Mouse (Mus musculus) myocyte (in vitro differentiated cells): Measurements from ENCODE around the gene Larp4b.

Experiments used
- CEBPB ChIP-seq: IDR thresholded peaks from 2 replicates; pipeline ENCODE4 v1.6.1; 2011; ENCODE audit warnings: mild to moderate bottlenecking, moderate library complexity; ENCODE audit not compliant: poor library complexity, insufficient read depth, severe bottlenecking
- E2F4 ChIP-seq: IDR thresholded peaks from one replicate; pipeline ENCODE4 v1.6.1; 2011; ENCODE audit warnings: mild to moderate bottlenecking, control low read depth, moderate library complexity; ENCODE audit not compliant: insufficient read depth
- MAX ChIP-seq: IDR thresholded peaks from one replicate; pipeline ENCODE4 v1.6.1; 2011; ENCODE audit warnings: low read depth, mild to moderate bottlenecking, control low read depth
- MYOG ChIP-seq, 3 experiments: IDR thresholded peaks; one replicate each; pipeline ENCODE4 v1.6.1; 2011; ENCODE audit warnings: control low read depth in 2 of 3, low read depth in 2 of 3, mild to moderate bottlenecking in 2 of 3; ENCODE audit not compliant: insufficient read length in 2 of 3, control insufficient read depth in 1 of 3, insufficient read depth in 1 of 3
- POLR2A ChIP-seq: IDR thresholded peaks from one replicate; pipeline ENCODE4 v1.6.1; 2011; ENCODE audit warnings: low read depth, mild to moderate bottlenecking, control low read depth, moderate library complexity; ENCODE audit not compliant: insufficient read length
- POLR2AphosphoS2 ChIP-seq: IDR thresholded peaks from one replicate; pipeline ENCODE4 v1.6.1; 2011; ENCODE audit warnings: low read depth, control low read depth; ENCODE audit not compliant: insufficient read length
- TCF12 ChIP-seq: IDR thresholded peaks from one replicate; pipeline ENCODE4 v1.6.1; 2011; ENCODE audit warnings: mild to moderate bottlenecking, control low read depth; ENCODE audit not compliant: poor library complexity, insufficient read depth, severe bottlenecking
- USF1 ChIP-seq: IDR thresholded peaks from one replicate; pipeline ENCODE4 v1.6.1; 2011; ENCODE audit warnings: low read depth, mild to moderate bottlenecking, control low read depth, moderate library complexity

DNA sequence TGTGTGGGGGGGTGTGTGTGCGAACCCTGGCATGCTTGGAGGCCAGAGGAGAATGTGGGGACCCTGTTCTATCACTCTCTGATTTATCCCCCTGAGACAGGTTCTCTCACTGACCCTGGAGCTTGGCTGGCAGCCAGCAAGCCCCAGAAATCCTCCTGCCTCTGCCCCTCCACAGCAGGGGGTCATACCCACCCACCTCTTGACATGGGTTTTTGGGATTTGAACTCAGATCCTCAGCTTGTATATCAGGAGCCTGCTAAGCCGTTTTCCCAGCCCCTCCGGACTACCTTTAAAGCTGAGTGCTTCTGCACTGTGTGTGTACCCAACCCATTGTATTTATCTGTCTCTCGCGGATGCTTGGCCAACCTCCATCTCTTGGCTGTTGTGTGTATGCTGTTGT, 95.8 kb downstream of the Larp4b start:
- TF ChIP-seq POLR2A: no peak
- no peak for TF ChIP-seq USF1
- no peak for TF ChIP-seq POLR2AphosphoS2
- TF ChIP-seq MAX: no peak
- no peak for TF ChIP-seq TCF12
- no peak for TF ChIP-seq MYOG (IDR thresholded peaks at IDR 0.05; ENCODE audit: control insufficient read depth in 1 of 3, insufficient read depth in 1 of 3, insufficient read length in 2 of 3, low read depth in 2 of 3)
- no peak for TF ChIP-seq E2F4
- TF ChIP-seq CEBPB: no peak
